Mouse (Mus musculus) cerebellum, postnatal 25 days (tissue): ENCODE results near the gene Lrrc42.

Source experiments
- DNase-seq, 2 experiments: peaks; one replicate each; pipeline ENCODE4 v3.0.0; 2021; ENCODE audit warnings: mixed read lengths in 2 of 2

Lrrc42 gene

GRCm38 (mm10) chr4:107248061-107248460, 5.3 kb downstream of the Lrrc42 start:
- no peak for DNase-seq

- DNase-seq, result no peak
These were observed 6.2 kb downstream of the Lrrc42 start for GRCm38 (mm10) chr4:107247110-107247509.

GRCm38 (mm10) chr4:107246040-107246439, 7.3 kb downstream of the Lrrc42 start:
- no peak for DNase-seq

DNA sequence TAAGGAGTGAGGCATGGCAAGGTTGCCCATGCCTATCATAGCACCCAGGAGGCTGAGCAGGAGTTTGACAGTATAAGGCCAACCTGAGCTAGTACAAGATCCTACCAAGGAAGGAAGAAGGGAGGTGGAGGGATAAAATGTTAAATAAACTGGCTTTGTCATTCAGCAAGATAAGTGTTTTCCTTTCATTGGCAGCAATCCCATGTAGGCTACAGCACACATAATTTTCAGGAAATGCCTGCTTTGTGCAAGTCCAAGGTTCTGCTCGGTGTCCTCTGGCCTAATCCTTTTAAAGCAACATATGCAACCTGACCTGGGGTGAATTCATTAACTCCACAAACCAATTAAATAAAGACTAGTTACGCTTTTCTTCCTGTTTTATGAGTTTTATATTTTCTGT, 8.0 kb downstream of the Lrrc42 start:
- no peak for DNase-seq

DNA sequence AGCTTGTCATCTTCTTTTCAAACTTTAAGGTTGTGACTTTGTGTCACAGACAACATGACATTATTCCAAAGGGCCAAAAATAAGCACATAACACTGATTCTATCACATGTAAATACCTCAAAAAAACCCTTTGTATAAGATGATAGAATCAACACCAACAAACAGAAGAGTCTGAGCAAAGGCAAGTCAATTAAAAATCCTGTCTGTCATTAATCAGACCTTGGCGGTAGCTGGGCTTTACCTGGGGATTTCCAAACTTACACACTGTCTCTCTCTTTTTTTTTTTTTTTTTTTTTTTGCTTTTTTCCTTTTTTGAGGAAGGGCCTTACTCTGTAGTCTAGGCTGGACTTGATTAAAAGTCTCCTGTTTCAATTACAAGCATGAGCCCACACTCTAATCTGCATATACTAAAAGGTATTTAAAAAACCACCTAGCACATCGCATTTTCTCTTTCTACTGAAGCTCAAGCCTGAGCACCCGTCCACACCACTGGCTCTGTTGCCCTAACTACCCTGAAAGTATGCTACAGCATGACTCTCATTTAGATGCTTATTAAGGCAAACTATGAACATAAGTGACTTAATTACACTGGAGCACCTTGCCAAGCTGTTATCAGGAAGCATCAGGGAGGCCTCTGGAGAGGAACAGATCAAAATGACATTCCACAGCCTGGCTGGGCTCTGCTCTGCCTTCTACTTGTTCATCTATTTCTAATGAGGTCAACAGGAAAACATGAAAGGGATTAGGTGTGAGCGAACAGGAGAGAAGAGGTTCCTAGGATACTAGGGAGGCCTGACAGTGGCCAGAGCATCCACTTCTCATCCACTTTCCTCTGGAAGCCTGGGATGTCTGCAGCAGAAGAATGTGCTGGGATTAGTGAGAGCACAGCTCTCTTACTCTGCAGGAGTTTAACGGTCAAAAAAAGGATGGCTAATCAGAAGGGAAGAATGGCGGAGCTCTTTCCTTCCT, 9.7 kb downstream of the Lrrc42 start:
- DNase-seq, result no peak

- DNase-seq, result no peak
These were observed 13.1 kb downstream of the Lrrc42 start for GRCm38 (mm10) chr4:107240196-107240595.

GRCm38 (mm10) chr4:107238253-107238652, 15.1 kb downstream of the Lrrc42 start:
- DNase-seq, result no peak

DNA sequence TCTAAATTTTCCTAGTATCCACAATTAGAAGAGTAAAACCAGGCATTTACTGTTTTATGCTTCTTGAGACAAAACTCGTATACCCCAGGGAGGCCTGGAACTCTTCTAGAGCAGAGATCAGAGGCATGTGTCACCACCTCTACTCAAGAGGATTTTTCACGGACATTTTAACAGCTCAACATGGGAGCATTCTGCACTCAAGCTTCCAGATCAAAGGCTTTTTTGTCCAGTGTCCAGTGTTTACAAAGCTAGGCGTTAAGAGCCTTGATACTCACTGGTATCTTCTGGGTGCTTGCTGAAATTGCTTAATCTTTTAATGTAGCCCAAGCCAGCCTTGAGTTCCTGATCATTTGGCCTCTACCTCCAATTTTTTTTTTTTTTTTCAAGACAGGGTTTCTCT, 21.1 kb downstream of the Lrrc42 start:
- no peak for DNase-seq

- no peak for DNase-seq
These were observed 27.0 kb downstream of the Lrrc42 start for GRCm38 (mm10) chr4:107226313-107226712.

DNA sequence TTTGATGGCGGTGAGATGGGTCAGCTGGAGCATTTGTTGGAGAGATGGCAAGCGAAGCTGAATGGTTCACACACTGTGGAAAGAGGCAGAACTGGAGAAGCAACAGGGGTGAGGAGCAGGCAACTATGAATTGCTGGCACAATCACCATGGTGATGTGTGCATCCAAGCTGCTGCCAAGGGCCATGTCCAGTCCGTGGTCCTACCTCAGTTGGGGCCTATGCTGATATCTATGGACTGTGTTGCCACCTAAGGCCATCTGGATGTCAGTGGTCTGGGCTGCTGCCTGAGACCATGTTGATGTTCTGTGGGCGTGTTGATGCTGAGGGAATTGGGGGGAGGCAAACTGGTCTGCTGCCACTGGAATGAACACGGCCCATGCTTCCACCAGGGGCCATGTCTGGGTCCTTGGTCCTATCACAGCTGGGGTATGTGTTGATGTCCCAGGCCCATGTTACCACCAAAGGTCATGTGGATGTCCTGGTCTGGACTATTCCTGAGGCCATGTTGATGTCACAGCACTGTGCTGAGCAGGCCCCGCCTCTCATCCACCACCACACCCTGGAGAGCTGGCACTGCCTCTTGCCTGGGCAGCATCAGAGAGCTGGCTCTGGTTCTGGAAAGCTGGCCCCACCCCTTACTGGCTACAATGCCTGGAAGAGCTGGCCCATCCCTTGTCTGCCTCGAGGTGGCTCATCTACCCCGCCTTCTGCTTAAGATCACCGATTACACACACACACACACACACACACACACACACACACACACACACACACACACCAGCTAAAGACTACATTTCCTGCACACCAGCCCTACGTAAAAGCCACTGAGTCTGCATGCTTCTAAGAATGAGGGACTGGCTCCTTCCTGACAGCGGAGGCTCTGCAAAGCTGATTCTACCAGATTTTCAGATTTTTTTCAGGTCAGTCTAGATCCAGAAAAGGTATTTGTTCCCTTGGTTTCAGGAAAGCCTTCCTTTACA, 29.8 kb downstream of the Lrrc42 start:
- peak; percentile 62 to 72 for DNase-seq

GRCm38 (mm10) chr4:107221524-107221923, 31.8 kb downstream of the Lrrc42 start:
- peak; percentile 36 to 40 for DNase-seq

DNA sequence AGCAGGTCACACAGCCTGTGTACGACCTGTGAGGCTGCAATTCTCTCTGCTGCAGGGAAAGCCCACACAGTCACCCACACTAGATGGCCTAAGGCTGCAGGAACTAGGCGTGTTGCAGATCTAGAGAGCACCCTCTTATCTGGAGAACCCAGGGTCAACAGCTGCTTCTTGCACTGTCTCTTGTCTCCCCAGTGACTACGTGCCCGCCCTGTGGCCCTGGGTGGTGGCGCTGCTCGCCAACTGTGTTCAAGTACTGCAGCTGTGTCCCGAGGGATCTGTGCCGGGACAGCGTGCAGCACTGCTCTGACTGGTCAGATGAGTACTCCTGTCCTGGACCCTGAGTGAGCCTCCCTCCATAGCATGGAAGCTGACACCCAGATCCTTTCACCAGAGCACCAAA, 35.8 kb downstream of the Lrrc42 start:
- no peak for DNase-seq

- DNase-seq, result no peak
These were observed 39.9 kb downstream of the Lrrc42 start for GRCm38 (mm10) chr4:107213279-107214011.

- no peak for DNase-seq
These were observed 41.4 kb downstream of the Lrrc42 start for GRCm38 (mm10) chr4:107211936-107212335.

DNA sequence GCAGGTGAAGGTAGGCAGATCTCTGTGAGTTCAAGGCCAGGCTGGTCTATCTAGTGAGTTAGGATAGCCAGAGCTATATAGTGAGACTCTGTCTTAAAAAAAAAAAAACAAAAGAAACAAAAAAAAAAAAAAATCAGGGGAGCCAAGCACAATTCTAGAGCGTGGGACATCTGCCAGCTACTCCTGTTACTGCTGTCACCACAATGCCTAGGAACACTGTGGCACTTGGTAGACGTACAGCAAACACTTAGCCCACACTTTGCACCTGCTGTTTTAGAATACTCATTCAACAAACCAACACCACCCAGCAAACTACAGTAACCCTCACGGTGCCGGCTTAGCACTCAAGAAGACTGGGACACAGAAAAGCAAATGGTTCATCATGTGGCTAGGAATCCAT, 41.9 kb downstream of the Lrrc42 start:
- no peak for DNase-seq

DNA sequence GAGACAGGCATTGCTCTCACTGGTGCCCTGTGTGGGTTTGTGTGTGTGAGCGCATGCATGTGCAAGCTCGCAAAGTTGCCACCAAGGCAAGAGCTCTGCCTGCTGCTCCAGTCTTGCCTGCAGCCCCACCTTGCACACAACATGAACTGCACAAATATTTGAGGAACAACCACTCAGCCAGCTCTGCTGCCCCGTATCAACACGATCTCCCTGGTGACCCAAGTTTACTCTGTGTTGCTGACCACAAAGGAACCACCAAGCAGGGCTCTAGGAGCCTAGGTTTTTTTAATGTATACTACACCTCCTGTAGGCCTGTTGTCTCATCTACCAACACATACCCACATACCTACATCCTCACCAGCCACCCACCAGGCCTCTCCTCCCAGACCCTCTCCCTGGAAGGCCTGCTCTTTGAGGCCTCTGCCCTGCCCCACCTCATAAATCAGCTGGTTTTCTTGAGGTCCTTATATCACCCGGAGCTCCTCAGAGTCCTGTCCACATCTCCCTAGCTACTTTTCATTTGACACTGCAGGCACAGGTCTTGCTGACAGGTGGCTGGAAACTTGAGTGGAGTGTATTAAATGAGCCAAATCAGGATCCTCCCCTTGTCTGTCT, 42.7 kb downstream of the Lrrc42 start:
- no peak for DNase-seq

DNA sequence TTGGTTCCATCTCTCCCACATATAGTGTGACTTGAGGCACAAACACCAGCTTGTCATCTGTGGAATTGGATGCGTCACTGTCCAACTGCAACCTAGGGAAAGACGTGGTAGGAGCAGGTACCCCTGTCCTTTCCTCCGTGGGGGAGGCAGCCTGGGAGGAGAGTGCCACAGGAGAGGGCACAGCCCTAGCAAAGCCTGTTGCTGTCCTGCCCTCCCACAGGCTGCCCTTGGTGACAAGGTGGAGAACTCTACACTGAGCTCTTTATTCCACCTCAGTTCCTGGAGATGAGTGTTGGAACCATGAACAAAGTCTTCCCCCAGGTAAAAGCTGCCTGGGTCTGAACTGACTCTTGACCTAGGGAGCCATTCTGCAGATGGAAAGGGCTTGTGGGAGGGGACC, 44.5 kb downstream of the Lrrc42 start, which contains the start of gene Ldlrad1:
Ldlrad1 (plus strand) TSS at position 301 of the 400 bp plus-strand sequence.
- DNase-seq, result no peak

DNA sequence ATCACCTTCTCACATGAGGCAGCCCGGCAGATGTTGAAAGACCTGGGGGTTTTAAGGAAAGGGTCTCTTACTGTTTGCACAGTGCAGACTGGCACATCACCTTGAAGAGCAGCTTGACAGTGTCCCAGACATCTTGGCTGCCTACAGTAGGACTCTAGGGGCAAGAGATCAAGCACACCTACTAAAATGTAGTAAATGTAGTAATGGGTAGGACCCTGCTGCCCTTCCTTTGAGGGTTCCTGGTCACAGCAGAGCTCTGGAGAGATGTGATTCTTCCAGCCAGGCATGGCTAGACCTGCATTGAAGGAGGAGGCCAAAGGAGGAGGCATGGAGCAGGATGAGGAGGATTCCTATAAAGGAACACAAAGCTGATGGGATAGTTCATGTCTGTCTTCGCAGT, 46.3 kb downstream of the Lrrc42 start:
- no peak for DNase-seq

GRCm38 (mm10) chr4:107203001-107203400, 50.3 kb downstream of the Lrrc42 start:
- no peak for DNase-seq

GRCm38 (mm10) chr4:107201779-107202178, 51.6 kb downstream of the Lrrc42 start:
- no peak for DNase-seq

DNA sequence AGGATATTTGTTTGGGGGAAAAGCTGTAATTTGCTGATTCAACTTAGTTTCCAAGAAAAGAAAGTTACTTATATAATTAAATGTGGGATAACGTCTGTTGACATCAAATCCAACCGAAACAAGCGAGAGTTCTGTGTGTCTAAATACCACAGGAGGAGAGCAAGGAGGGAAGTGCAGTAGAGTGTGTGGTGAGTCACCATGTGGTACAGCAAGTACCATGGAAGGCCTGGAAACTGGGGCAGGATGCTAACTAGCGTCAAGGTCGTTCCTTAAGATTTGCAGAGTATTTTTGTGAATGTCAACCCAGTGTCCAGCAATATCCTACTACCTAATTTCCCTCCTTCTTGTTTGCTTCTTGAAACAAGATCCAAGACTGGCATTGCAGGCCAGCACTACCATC, 55.3 kb downstream of the Lrrc42 start:
- no peak for DNase-seq

DNA sequence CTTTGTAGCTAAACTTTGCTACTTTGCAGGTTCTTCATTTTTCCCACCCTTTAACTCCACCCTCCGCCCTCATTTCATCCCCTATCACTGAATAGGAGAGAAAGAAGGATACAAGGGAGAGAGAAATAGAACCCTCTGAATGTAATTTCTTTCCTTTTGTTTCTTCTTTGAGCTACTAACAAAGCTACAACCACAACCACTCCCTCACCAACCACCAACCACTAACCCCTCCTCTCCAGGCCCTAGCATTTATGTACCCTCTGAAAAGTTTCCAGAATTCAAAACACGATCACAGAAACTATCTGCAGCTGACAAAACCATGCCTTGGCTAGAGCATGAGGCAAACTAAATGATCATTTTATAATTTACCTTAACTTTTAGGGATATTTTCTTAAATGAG, 56.9 kb downstream of the Lrrc42 start:
- DNase-seq, result no peak
